Mouse (Mus musculus) urinary bladder, postnatal 10 days (tissue): ENCODE data around the gene Gm49378.

Source experiments
- DNase-seq: peaks from one replicate; pipeline ENCODE4 v3.0.0; 2022; ENCODE audit warnings: low spot score

The Gm49378 gene

GRCm38 (mm10) chr14:55589771-55590448 is 47.8 kb downstream of the Gm49378 start:
- DNase-seq = no peak

GRCm38 (mm10) chr14:55589271-55589670 is 48.4 kb downstream of the Gm49378 start:
- no peak for DNase-seq

- DNase-seq = no peak
Observed at GRCm38 (mm10) chr14:55586149-55586548, 51.5 kb downstream of the Gm49378 start.

GRCm38 (mm10) chr14:55585566-55585960 is 52.1 kb downstream of the Gm49378 start:
- DNase-seq = no peak

- no peak for DNase-seq
Observed at GRCm38 (mm10) chr14:55584702-55585565, 52.8 kb downstream of the Gm49378 start, which contains the start of gene Emc9. Gene Emc9 (minus strand): TSS chr14:55585302.

GRCm38 (mm10) chr14:55584303-55584701 is 53.4 kb downstream of the Gm49378 start:
- no peak for DNase-seq

- no peak for DNase-seq
Observed at GRCm38 (mm10) chr14:55581981-55582681, 55.6 kb downstream of the Gm49378 start.

GRCm38 (mm10) chr14:55580731-55581130 is 57.0 kb downstream of the Gm49378 start:
- no peak for DNase-seq

- DNase-seq = no peak
Observed at GRCm38 (mm10) chr14:55579511-55580496, 57.9 kb downstream of the Gm49378 start.
